Mouse (Mus musculus) kidney, embryonic 16.5 days (tissue): Measurements from ENCODE around the gene Pdgfb. TPM values are rescaled to one million over a fixed set of nuclear protein-coding genes. Genes with fewer than 3 reads are reported as not detected.

Experiments used
- microRNA-seq: library from miRNA; unstranded; fragments of <30 nt; microRNA quantifications from one replicate; pipeline ENCODE4, GENCODE M21; 2016
- polyA plus RNA-seq: library from polyadenylated mRNA; unstranded; fragments of >200 nt; fragmentation: Nextera tagmentation; extraction: Ambion mirVana; gene quantifications from 2 replicates; pipeline ENCODE4 v1.2.1, GENCODE M21; 2015

Gene Pdgfb
- polyA plus RNA-seq, 1 experiment from 2014 or later = 6.2 TPM

Small RNA genes lying within 50 kb of the gene (microRNA-seq; reads per million reads assigned to microRNA genes)
- gene Mir7213 = 2.5 reads per million, percentile 11 among the genes with 10 or more reads in this experiment

Other genes with a start within 250 kb of the Pdgfb start
- gene Dnal4, start 237.1 kb downstream of the Pdgfb start, polyA plus RNA-seq = 71.7 and 74.0 TPM in 2 replicates
- 1.7 and 1.9 TPM in 2 replicates for gene Nptxr, start 210.2 kb downstream of the Pdgfb start, polyA plus RNA-seq
- not detected in 2 replicates for gene Npcd, start 180.7 kb downstream of the Pdgfb start, polyA plus RNA-seq
- gene Cbx6, start 180.3 kb downstream of the Pdgfb start, polyA plus RNA-seq = 52.1 and 58.8 TPM in 2 replicates
- 29.3 and 36.5 TPM in 2 replicates for gene Apobec3, start 123.3 kb downstream of the Pdgfb start, polyA plus RNA-seq
- 3.3 and 3.9 TPM in 2 replicates for gene Cbx7, start 43.9 kb downstream of the Pdgfb start, polyA plus RNA-seq
- 14.3 and 16.0 TPM in 2 replicates for gene Syngr1, start 76.4 kb upstream of the Pdgfb start, polyA plus RNA-seq
- gene Rpl3, start 76.9 kb upstream of the Pdgfb start, polyA plus RNA-seq = 981 and 1,131 TPM in 2 replicates
- 44.1 and 44.7 TPM in 2 replicates for gene Tab1, start 118.2 kb upstream of the Pdgfb start, polyA plus RNA-seq
- 9.4 and 9.5 TPM in 2 replicates for gene Mgat3, start 158.7 kb upstream of the Pdgfb start, polyA plus RNA-seq
- 36.3 and 38.1 TPM in 2 replicates for gene Mief1, start 219.0 kb upstream of the Pdgfb start, polyA plus RNA-seq
- gene AC140267.1, start 220.9 kb upstream of the Pdgfb start, polyA plus RNA-seq = 3.3 TPM in 1 of 2 replicates, not detected in the other
- gene Atf4, start 240.2 kb upstream of the Pdgfb start, polyA plus RNA-seq = 127 and 132 TPM in 2 replicates
- gene Rps19bp1, start 249.3 kb upstream of the Pdgfb start, polyA plus RNA-seq = 48.5 and 50.8 TPM in 2 replicates